Mouse (Mus musculus) C2C12 (cell line): ENCODE measurements around the gene Cep63. TPM values are rescaled to one million over a fixed set of nuclear protein-coding genes. Genes with fewer than 3 reads are reported as not detected.

ENCODE experiments used
- H3K27me3 ChIP-seq: one replicate; pipeline ENCODE4 v1.6.1; 2011; ENCODE audit not compliant: control insufficient read depth, insufficient read depth, insufficient read length
- H3K36me3 ChIP-seq: one replicate; pipeline ENCODE4 v1.6.1; 2011; ENCODE audit not compliant: control insufficient read depth, insufficient read depth
- H3K4me3 ChIP-seq: one replicate; pipeline ENCODE4 v1.5.1; 2011; ENCODE audit warnings: mild to moderate bottlenecking, control low read depth; ENCODE audit not compliant: poor library complexity, insufficient read depth, severe bottlenecking
- H3K79me2 ChIP-seq: one replicate; pipeline ENCODE4 v1.6.1; 2011; ENCODE audit not compliant: control insufficient read depth, insufficient read depth
- H3K79me3 ChIP-seq: one replicate; pipeline ENCODE4 v1.6.1; 2011; ENCODE audit warnings: low read depth, control low read depth
- H3ac ChIP-seq: one replicate; pipeline ENCODE3; 2011; ENCODE audit warnings: low read depth; ENCODE audit not compliant: control insufficient read depth, insufficient read length
- CEBPB ChIP-seq: IDR thresholded peaks from one replicate; pipeline ENCODE4 v1.6.1; 2011; ENCODE audit warnings: low read depth, mild to moderate bottlenecking, control low read depth, moderate library complexity
- CTCF ChIP-seq: IDR thresholded peaks from one replicate; pipeline ENCODE4 v1.5.1; 2011; ENCODE audit not compliant: control insufficient read depth, insufficient read depth, insufficient read length
- FOSL1 ChIP-seq: IDR thresholded peaks from one replicate; pipeline ENCODE4 v1.8.0; 2011; ENCODE audit warnings: mild to moderate bottlenecking, low read length; ENCODE audit not compliant: poor library complexity, insufficient read depth, severe bottlenecking
- MAX ChIP-seq: IDR thresholded peaks from one replicate; pipeline ENCODE4 v1.6.1; 2011; ENCODE audit warnings: mild to moderate bottlenecking, control low read depth
- MYOD1 ChIP-seq: IDR thresholded peaks from one replicate; pipeline ENCODE4 v1.6.1; 2011; ENCODE audit warnings: low read depth; ENCODE audit not compliant: control insufficient read depth, insufficient read length
- MYOG ChIP-seq: IDR thresholded peaks from one replicate; pipeline ENCODE4 v1.6.1; 2011; ENCODE audit not compliant: control insufficient read depth, insufficient read length; ENCODE audit errors: extremely low read depth
- USF1 ChIP-seq: IDR thresholded peaks from one replicate; pipeline ENCODE4 v1.6.1; 2011; ENCODE audit warnings: low read depth, mild to moderate bottlenecking, control low read depth, moderate library complexity
- long read RNA-seq, 2 experiments: library from polyadenylated mRNA; unstranded; transcript quantifications; one replicate each; pipeline ENCODE4 v2.0.0; 2019 to 2020
- polyA plus RNA-seq: library from polyadenylated mRNA; unstranded; fragments of >200 nt; fragmentation: generic; extraction: Trizol; gene quantifications from one replicate; pipeline ENCODE4 v1.2.1, GENCODE M21; 2012; ENCODE audit warnings: missing spikeins

Cep63 gene
- polyA plus RNA-seq: 9.4 TPM
- long read RNA-seq, experiment 1, full-length matches to known transcripts: 6 of 17 reads
- long read RNA-seq, experiment 1, partial matches to known transcripts: 3 of 17 reads
- long read RNA-seq, experiment 1, other reads (novel, unspliced or antisense): 8 of 17 reads
- long read RNA-seq, experiment 2, full-length matches to known transcripts: 105 of 172 reads
- long read RNA-seq, experiment 2, partial matches to known transcripts: 10 of 172 reads
- long read RNA-seq, experiment 2, other reads (novel, unspliced or antisense): 57 of 172 reads

DNA sequence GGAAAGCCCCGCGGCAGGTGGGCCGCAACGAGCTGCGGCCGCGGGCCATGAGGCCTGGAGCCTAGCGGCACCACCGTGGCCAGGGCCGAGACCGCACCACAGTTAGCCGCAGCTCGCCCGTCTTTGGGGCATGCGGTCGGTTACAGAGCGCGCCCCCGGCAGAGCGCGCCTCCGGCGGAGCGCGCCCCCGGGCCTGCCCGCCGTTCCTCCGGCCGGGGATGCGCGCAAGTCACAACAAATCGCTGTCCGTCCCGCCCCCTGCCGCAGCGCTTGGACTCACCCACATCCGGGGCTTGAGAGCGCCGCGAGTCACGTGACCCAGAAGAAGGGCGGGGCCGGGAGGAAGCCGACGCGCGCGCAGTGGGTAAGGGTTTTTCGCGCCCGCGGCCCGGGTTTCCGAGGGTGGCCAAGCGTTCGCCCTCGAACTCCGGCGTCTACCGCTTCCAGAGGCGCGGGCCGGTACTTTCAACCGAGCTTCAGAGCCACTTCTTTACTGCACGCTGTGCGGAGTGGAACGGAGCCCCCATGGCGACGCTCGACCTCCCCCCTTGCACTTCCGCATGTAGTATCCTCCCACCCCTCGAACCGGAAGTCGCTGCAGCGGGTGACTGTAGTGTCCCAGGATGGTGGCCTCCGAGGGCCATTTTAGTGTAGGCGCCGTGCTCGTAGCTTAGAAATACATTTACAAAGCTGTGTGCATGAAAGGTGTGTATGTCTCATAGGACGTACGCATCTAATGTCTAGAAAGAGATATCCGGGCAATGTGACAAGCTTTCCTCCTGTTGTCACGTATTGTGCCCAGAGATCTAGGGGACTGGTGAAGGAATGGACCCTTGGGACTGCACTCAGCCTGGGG is at the start of gene Cep63, which contains the start of gene Anapc13:
Gene Cep63, minus strand, starts transcription at position 552 of the 856 bp plus-strand sequence.
Gene Anapc13, plus strand, starts transcription at position 314 of the 856 bp plus-strand sequence.
- Histone ChIP-seq H3K79me3 (peaks cover 7% of the 10 kb centered on the region), H3K27me3 (no peaks in the 10 kb centered on the region), H3K79me2 (peaks cover 26% of the 10 kb centered on the region), H3ac (peak within 1 kb of the TSS; percentile 93), H3K4me3 (peak within 1 kb of the TSS; percentile 53), H3K36me3 (no peaks in the 10 kb centered on the region)
- TF ChIP-seq CTCF (no peak), MAX (no peak), USF1 (peak; percentile 84)

DNA sequence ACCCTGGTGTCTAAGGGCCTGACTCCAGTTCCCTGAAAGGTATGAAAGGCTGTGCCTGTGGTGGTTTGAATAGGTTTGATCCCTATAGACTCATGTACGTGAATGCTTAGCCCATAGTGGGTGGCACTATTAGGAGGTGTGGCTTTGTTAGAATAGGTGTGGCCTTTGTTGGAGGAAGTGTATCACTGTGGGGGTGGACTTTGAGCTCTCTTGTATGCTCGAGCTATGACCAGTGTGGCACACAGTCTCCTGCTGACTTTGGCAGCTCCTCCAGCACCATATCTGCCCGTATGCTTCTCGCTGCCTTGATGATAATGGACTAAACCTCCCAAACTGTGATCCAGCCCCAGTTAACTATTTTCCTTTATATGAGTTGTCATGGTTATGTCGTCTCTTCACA is 49.6 kb upstream of the Cep63 start:
- Histone ChIP-seq H3K27me3 (no peaks in the 10 kb centered on the region), H3K4me3 (no peak overlapping the region), H3K36me3 (no peaks in the 10 kb centered on the region), H3K79me2 (no peaks in the 10 kb centered on the region), H3ac (no peak overlapping the region), H3K79me3 (no peaks in the 10 kb centered on the region)
- TF ChIP-seq MYOG (no peak), MAX (no peak), CTCF (no peak), FOSL1 (no peak), CEBPB (no peak), MYOD1 (no peak), USF1 (no peak)

DNA sequence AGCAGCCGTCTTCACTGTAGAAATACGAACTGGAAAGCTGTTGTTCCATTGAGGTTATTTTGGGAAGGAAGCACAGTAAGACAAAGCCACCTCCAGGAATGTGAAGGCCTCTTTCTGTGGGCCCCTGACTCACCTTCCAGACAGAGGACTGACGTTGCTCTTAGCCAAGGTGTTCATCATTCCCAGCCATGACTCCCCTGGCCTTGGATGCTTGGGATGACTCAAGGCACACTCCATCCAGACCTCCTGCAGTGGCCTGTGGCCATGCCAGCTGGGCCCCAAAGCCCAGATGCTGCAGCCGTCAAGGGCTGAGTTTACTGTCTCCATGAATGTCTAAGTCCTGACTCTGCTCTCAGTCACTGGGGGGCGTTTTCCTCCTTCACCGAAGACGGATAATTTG is 47.0 kb upstream of the Cep63 start:
- H3K4me3 ChIP-seq: no peak overlapping the region
- no peaks in the 10 kb centered on the region for H3K27me3 ChIP-seq
- TF ChIP-seq MYOG (no peak), MYOD1 (peak; percentile 13)

DNA sequence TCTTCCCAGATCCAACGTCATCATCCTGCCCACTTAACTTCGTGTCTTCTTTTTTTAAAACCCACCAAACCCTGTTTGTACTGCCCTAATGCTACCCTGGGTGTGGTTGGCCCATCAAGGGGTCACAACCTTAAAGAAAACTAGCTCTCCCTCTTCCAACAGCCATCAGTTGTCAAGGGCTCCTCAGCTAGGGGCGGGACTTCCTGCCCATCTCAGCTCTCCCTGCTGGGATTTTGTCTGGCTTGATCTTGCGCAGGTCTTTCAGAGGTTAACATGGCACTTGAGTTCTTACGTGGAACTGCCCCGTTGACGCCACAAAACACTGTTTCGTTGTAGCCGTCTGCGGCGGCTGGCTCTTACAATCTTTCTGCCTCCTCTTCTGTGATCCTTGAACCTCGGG is 42.6 kb upstream of the Cep63 start:
- Histone ChIP-seq H3K27me3 (no peaks in the 10 kb centered on the region), H3ac (no peak overlapping the region), H3K79me2 (no peaks in the 10 kb centered on the region), H3K4me3 (no peak overlapping the region), H3K79me3 (no peaks in the 10 kb centered on the region), H3K36me3 (no peaks in the 10 kb centered on the region)
- TF ChIP-seq CEBPB (no peak), CTCF (no peak), FOSL1 (no peak), MYOG (no peak)

More for the DNA sequence above, 47.0 kb upstream of the Cep63 start:
- Histone ChIP-seq H3K79me3 (no peaks in the 10 kb centered on the region), H3ac (no peak overlapping the region), H3K36me3 (no peaks in the 10 kb centered on the region), H3K79me2 (no peaks in the 10 kb centered on the region)

DNA sequence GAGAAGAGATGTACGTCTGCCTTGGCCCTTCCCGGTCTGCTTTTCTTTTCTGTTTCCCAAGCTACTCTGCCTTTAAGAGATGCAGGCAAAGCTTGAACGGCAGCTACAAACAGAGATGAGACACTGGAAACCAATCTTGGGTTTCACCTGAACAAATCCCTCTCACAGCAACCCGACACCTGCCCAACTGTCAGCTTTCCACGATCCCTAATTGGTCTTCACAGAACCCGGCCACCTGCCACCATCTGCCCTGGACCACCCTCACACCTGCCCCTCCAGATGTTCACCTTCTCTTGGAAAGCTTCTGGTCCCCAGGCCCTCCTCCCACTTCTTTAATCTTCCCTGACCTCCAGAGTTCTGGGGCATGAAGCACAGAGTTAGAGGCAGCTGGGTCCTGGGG is 41.8 kb upstream of the Cep63 start:
- Histone ChIP-seq H3K79me3 (no peaks in the 10 kb centered on the region), H3K79me2 (no peaks in the 10 kb centered on the region), H3K36me3 (no peaks in the 10 kb centered on the region)

More for the DNA sequence above, 41.8 kb upstream of the Cep63 start:
- TF ChIP-seq MYOD1 (no peak), USF1 (no peak), MYOG (no peak), CEBPB (no peak), FOSL1 (no peak), MAX (no peak), CTCF (no peak)
- H3K27me3 ChIP-seq: no peaks in the 10 kb centered on the region
- no peak overlapping the region for H3ac ChIP-seq
- no peak overlapping the region for H3K4me3 ChIP-seq
